Mouse (Mus musculus) bone marrow, adult 2 months (tissue): ENCODE results near the gene Cxcl16.
"Not testable (repeated sequence)": the region's sequence is repeated elsewhere in the genome, so short reads cannot be mapped to it uniquely, and the experiment has no call there.

ENCODE experiments used
- CTCF ChIP-seq: fragments of 200-500 bp; IDR thresholded peaks from 2 replicates; pipeline ENCODE4 v1.5.1; 2011; ENCODE audit warnings: low read length, control low read depth; ENCODE audit not compliant: control insufficient read depth, insufficient read depth
- POLR2A ChIP-seq: fragments of 200-500 bp; IDR thresholded peaks from 2 replicates; pipeline ENCODE4 v1.6.1; 2011; ENCODE audit warnings: low read depth, mild to moderate bottlenecking, control low read depth, low read length, borderline replicate concordance; ENCODE audit not compliant: control insufficient read depth

GRCm38 (mm10) chr11:70473291-70473690, 13.5 kb upstream of the Cxcl16 start:
- not testable (repeated sequence) for TF ChIP-seq CTCF, POLR2A
